Comparison of ENCODE assay signal across 8 mouse cellular contexts in the genomic region with DNA sequence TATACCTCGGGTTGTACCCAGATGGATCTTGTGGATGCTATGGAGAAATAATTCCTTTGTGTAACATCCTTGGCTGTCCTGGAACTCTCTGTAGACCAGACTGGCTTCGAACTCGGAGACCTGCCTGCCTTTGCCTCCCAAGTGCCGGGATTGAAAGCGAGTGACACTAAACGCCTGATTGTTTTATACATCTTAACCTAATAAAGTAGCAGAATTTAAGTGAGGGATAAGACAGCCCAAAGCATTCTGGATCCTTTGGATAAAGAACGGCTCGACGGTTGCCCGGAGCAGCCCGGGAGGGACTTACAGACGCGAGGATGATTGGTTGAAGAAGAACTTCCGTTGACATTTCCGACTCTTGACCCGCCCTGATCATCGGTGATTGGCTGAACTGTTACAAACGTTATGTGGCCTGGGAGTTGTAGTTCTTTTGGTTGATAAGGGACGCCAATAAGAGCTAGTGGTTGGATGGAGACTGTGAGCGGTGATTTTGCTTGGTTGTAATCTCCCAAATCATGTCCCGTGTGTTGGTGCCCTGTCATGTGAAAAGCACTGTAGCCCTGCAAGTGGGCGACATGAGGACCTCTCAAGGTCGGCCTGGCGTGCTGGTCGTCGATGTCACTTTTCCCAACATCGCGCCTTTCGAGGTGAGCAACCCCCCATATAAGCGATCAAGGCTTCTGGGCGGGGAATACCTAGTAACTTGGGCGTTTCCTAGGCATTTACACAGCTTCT. TPM values are rescaled to one million over a fixed set of nuclear protein-coding genes. Genes with fewer than 3 reads are reported as not detected.
DNase-seq lines count a peak whose midpoint lies in the region; ATAC-seq and TF ChIP-seq lines count a peak whose summit lies in the region.

Gene Nicn1, plus strand, starts transcription at position 414 of the 735 bp plus-strand sequence.

- H3K27me3 ChIP-seq in forebrain, embryonic 15.5 days = no peaks in the 10 kb centered on the region

- no peaks in the 10 kb centered on the region for H3K36me3 ChIP-seq in ES-E14 (ENCODE audit: control insufficient read depth, insufficient read depth, low read length, poor library complexity, severe bottlenecking)
- H3K36me3 ChIP-seq in forebrain, embryonic 15.5 days = peaks cover 20% of the 10 kb centered on the region

- H3K4me3 ChIP-seq in ES-E14 (ENCODE audit: insufficient read depth in 1 of 2, low read depth in 1 of 2, low read length in 2 of 2, poor library complexity in 1 of 2, severe bottlenecking in 1 of 2) = peak within 1 kb of the TSS; percentile 74 to 80
- H3K4me3 ChIP-seq in forebrain, embryonic 15.5 days = peak within 1 kb of the TSS; percentile 70
- H3K4me3 ChIP-seq in lung, adult 2 months (replicated peaks; ENCODE audit: extremely low read depth, low read depth, low read length) = peak within 1 kb of the TSS; percentile 96

- peak; percentile 52; the same call in 1 of the 2 replicates for TF ChIP-seq POLR2A in lung, adult 2 months (IDR thresholded peaks at IDR 0.05; ENCODE audit: borderline replicate concordance, extremely low read depth, low read depth, low read length)

- no peak for TF ChIP-seq CTCF in lung, adult 2 months (IDR thresholded peaks at IDR 0.05; ENCODE audit: insufficient read depth, low read length)

- H3K9me3 ChIP-seq in ES-E14 (ENCODE audit: control insufficient read depth, insufficient read depth, low read depth, low read length) = no peaks in the 10 kb centered on the region
- no peaks in the 10 kb centered on the region for H3K9me3 ChIP-seq in forebrain, embryonic 15.5 days

- peak within 1 kb of the TSS; percentile 79 for H3K9ac ChIP-seq in ES-E14 (ENCODE audit: insufficient read depth, low read depth, low read length, poor library complexity, severe bottlenecking)
- H3K9ac ChIP-seq in forebrain, embryonic 15.5 days (replicated peaks) = peak within 1 kb of the TSS; percentile 73

- intact Hi-C loops in heart, postnatal 25 days (cut with DNase I) = loop anchor here (10.0 kb wide), 1 partner anchor 415 kb away; the partner anchor contains the start of gene Rbm6

- peaks cover 0 to 3% of the 10 kb centered on the region in 2 experiments; a peak in 1 of 4 replicates for H3K4me1 ChIP-seq in ES-E14 (ENCODE audit: control insufficient read depth in 2 of 2, insufficient read depth in 2 of 2, low read length in 2 of 2, poor library complexity in 1 of 2)
- peaks cover 14% of the 10 kb centered on the region for H3K4me1 ChIP-seq in forebrain, embryonic 15.5 days
- peaks cover 6% of the 10 kb centered on the region for H3K4me1 ChIP-seq in lung, adult 2 months (ENCODE audit: control insufficient read depth, insufficient read depth, low read length)

- ATAC-seq in forebrain, embryonic 15.5 days (replicated peaks) = peak; percentile 98
- peak; percentile 100 for ATAC-seq in neutrophil, adult 5-6 weeks (ENCODE audit: extremely low read depth, insufficient number of reproducible peaks, low FRiP score, poor library complexity, severe bottlenecking)

- under 1% methylated on average over 32 of the region's 32 CpGs for WGBS in forebrain, embryonic 15.5 days
- WGBS in lung, adult 2 months = under 1% methylated on average over 32 of the region's 32 CpGs

- peak within 1 kb of the TSS; percentile 65 for H3K4me2 ChIP-seq in forebrain, embryonic 15.5 days (replicated peaks)

- DNase-seq in ES-E14 (ENCODE audit: low read depth, low spot score) = peak; percentile 94
- peak; percentile 93 for DNase-seq in cerebellum, adult 11-12 months
- peak; percentile 87 for DNase-seq in heart, postnatal 25 days (ENCODE audit: low spot score)
- DNase-seq in layer of hippocampus, adult 18-20 months (ENCODE audit: low spot score in 2 of 2) = peak; percentile 91 to 98
- peak; percentile 87 for DNase-seq in lung, adult 2 months
- peak; percentile 81 to 89 for DNase-seq in thymus, adult 18-20 months

- in situ Hi-C loops in ES-E14 (cut with MboI; ENCODE audit: low sequenced_read_pairs in 2 of 2, unreplicated experiment in 2 of 2) = no loop called here

- peak within 1 kb of the TSS; percentile 47; the same call in 1 of the 2 replicates for H3K27ac ChIP-seq in ES-E14 (ENCODE audit: insufficient read depth, low read depth, low read length, poor library complexity, severe bottlenecking)
- peak within 1 kb of the TSS; percentile 95 for H3K27ac ChIP-seq in forebrain, embryonic 15.5 days (replicated peaks)

TF ChIP-seq in ES-E14, 5 proteins besides CTCF, POLR2A, EP300 and RAD21:
- TF ChIP-seq ZNF384 (IDR thresholded peaks at IDR 0.05; ENCODE audit: low read depth, low read length) (no peak), MAFK (IDR thresholded peaks at IDR 0.05; ENCODE audit: insufficient read depth, low read depth, low read length) (no peak), ZC3H11A (IDR thresholded peaks at IDR 0.05; ENCODE audit: borderline replicate concordance, low read depth, low read length) (no peak), CHD2 (IDR thresholded peaks at IDR 0.05; ENCODE audit: low read depth, low read length) (peak; percentile 74; the same call in 1 of the 2 replicates), HCFC1 (IDR thresholded peaks at IDR 0.05; ENCODE audit: borderline replicate concordance, insufficient read depth, low read length) (peak; percentile 95)

RNA-seq across cellular contexts. Expression of gene Nicn1, which starts in this region (rescaled TPM):
- 9.2 and 9.9 TPM in 2 replicates for total RNA-seq in ES-E14 (2012; rRNA removed)
- polyA plus RNA-seq in forebrain, embryonic 15.5 days (2015; fragmentation: Nextera tagmentation; extraction: Ambion mirVana) = 120 and 133 TPM in 2 replicates
- total RNA-seq in heart, postnatal 25 days (2021) = 10 to 100 TPM; 20.3 to 24.2 TPM
- 100 to 1,000 TPM; 114 to 116 TPM for total RNA-seq in layer of hippocampus, adult 18-20 months (2021)
- 15.1 and 21.4 TPM in 2 replicates for polyA plus RNA-seq in lung, adult 2 months (2012; rRNA removed)
- total RNA-seq in neutrophil, adult 5-6 weeks (2017) = 4.3 and 4.4 TPM in 2 replicates

Comparison
In these comparisons a context has a peak if more than half of its experiments do, and no peak if none do; other contexts are left out.
1. Peak in every context shown above with its lines: DNase-seq, ATAC-seq, H3K4me3 ChIP-seq and H3K27ac ChIP-seq.
2. RNA of gene Nicn1 (total RNA-seq): 114 to 116 TPM in layer of hippocampus, adult 18-20 months; 20.3 to 24.2 TPM in heart, postnatal 25 days, 9.2 to 9.9 TPM in ES-E14 and 4.3 to 4.4 TPM in neutrophil, adult 5-6 weeks; every median in the first group is over 4 times any median in the second.